Mouse (Mus musculus) large intestine, adult 2 months (tissue): ENCODE results near the gene Gast. TPM values are rescaled to one million over a fixed set of nuclear protein-coding genes. Genes with fewer than 3 reads are reported as not detected.

Experiments
- polyA plus RNA-seq: library from polyadenylated mRNA; depleted of rRNA; stranded (reverse); fragments of >200 nt; gene quantifications from 2 replicates; pipeline ENCODE4 v1.2.3, GENCODE M21; 2012; rRNA removed

Gene Gast
- polyA plus RNA-seq, 1 experiment: not detected

Other genes starting within 250 kb of the Gast start
- gene Krt32, start 246.2 kb upstream of the Gast start, polyA plus RNA-seq: 0.11 and 0.25 TPM in 2 replicates
- gene Krt35, start 238.2 kb upstream of the Gast start, polyA plus RNA-seq: 0.12 and 0.55 TPM in 2 replicates
- 0.11 TPM in 1 of 2 replicates, not detected in the other for gene Krt36, start 228.8 kb upstream of the Gast start, polyA plus RNA-seq
- 0.16 TPM in 1 of 2 replicates, not detected in the other for gene Krt13, start 212.8 kb upstream of the Gast start, polyA plus RNA-seq
- gene Krt15, start 198.5 kb upstream of the Gast start, polyA plus RNA-seq: 0.26 and 0.36 TPM in 2 replicates
- 2,546 and 2,690 TPM in 2 replicates for gene Krt19, start 185.7 kb upstream of the Gast start, polyA plus RNA-seq
- not detected in 2 replicates for gene Krt9, start 141.2 kb upstream of the Gast start, polyA plus RNA-seq
- gene Krt14, start 126.9 kb upstream of the Gast start, polyA plus RNA-seq: 0.16 TPM in 1 of 2 replicates, not detected in the other
- 0.07 TPM in 2 replicates for gene Krt16, start 85.5 kb upstream of the Gast start, polyA plus RNA-seq
- 1.9 and 2.2 TPM in 2 replicates for gene Krt17, start 73.4 kb upstream of the Gast start, polyA plus RNA-seq
- not detected in 2 replicates for gene Krt42, start 64.5 kb upstream of the Gast start, polyA plus RNA-seq
- 146 and 159 TPM in 2 replicates for gene Eif1, start 14.5 kb upstream of the Gast start, polyA plus RNA-seq
- 5.2 and 5.4 TPM in 2 replicates for gene Hap1, start 21.7 kb downstream of the Gast start, polyA plus RNA-seq
- 216 and 335 TPM in 2 replicates for gene Jup, start 63.4 kb downstream of the Gast start, polyA plus RNA-seq
- 5.7 and 6.0 TPM in 2 replicates for gene P3h4, start 80.4 kb downstream of the Gast start, polyA plus RNA-seq
- gene Fkbp10, start 81.3 kb downstream of the Gast start, polyA plus RNA-seq: 11.2 and 11.5 TPM in 2 replicates
- 18.0 and 18.5 TPM in 2 replicates for gene Nt5c3b, start 107.4 kb downstream of the Gast start, polyA plus RNA-seq
- 0.05 and 0.11 TPM in 2 replicates for gene Klhl10, start 107.5 kb downstream of the Gast start, polyA plus RNA-seq
- gene Klhl11, start 138.3 kb downstream of the Gast start, polyA plus RNA-seq: 1.2 and 2.5 TPM in 2 replicates
- gene Acly, start 193.6 kb downstream of the Gast start, polyA plus RNA-seq: 43.0 and 70.5 TPM in 2 replicates
- 0.12 TPM in 1 of 2 replicates, not detected in the other for gene Ttc25, start 211.2 kb downstream of the Gast start, polyA plus RNA-seq
- 32.5 and 32.8 TPM in 2 replicates for gene Cnp, start 240.5 kb downstream of the Gast start, polyA plus RNA-seq